Comparison of ENCODE assay signal across 16 mouse cellular contexts in the genomic region with DNA sequence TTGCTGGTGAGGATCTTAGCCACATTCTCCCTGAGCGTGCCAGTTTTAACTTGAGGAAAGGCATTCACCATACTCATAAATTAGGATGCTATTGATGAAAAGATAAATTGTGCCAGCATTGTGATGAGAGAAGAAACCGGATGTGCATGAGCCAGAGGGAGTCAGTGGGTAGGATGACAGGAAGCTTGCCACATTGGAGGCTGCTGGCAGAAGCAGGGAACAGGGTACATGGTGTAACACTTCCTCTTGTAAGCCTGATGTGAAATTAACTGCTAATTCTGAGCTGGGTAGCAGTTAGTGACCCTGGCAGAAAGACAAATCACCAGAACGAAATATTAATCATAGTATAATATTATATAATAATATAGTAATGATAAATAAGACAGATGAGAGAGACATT. TPM values are rescaled to one million over a fixed set of nuclear protein-coding genes. Genes with fewer than 3 reads are reported as not detected.
"Had no signal": no experiment of that assay in that cellular context is flagged by ENCODE, and none has a peak within 500 bp of the region (broad histone marks: within the 10 kb centered on the region; RNA-seq: fewer than 3 reads in every experiment).

No protein-coding gene starts in this region.

- ATAC-seq: hindbrain, postnatal 0 days; intestine, embryonic 15.5 days; midbrain, embryonic 13.5 days had no signal

- DNase-seq: kidney, adult 2 months; kidney, postnatal 14 days; lung, embryonic 14.5 days; lung, postnatal 10 days; right cerebral cortex, postnatal 25 days; thymus, postnatal 4 days had no signal

RNA-seq across cellular contexts. Expression of a gene that starts 52.0 kb away (rescaled TPM):
- total RNA-seq: liver, adult 2 months had no signal
- polyA plus RNA-seq: kidney, adult 2 months; kidney, embryonic 15.5 days; large intestine, adult 2 months; limb, embryonic 13.5 days; liver, adult 2 months; liver, embryonic 15.5 days; lung, embryonic 14.5 days; macrophage; small intestine, adult 2 months had no signal
